Mouse (Mus musculus): ENCODE results near the gene Mapkapk5.
A peak's percentile ranks its signal among the peaks of the same experiment; 100 is the strongest.

Mapkapk5 gene

DNA sequence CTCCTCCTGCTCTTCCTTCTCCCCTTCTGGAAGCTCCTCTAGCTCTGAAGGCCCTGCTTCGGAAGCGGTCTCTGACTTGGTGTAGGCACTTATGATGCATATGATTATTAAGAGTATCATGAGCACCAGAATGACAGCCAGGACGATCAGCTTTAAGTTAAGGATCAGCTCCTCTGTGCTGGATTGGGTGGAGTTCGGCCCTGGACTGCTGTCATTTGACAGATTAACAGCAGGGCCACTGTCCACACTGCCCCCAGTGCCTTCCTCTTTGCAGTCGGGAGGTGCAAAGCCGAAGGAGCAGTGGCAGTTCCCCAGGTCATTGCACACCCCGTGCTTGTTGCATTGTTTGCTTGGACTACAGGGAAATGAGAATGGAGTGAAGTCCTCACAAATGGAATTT is 45.0 kb downstream of the Mapkapk5 start:
- TF ChIP-seq NANOG (IDR thresholded peaks at IDR 0.05; ENCODE audit: borderline replicate concordance, low read length) (no peak), CTCF (conservative IDR thresholded peaks at IDR 0.05; ENCODE audit: low read length) (no peak), POU5F1 (IDR thresholded peaks at IDR 0.05; ENCODE audit: borderline replicate concordance, low read length) (no peak)
- no peaks in the 10 kb centered on the region for H3K27me3 ChIP-seq (ENCODE audit: insufficient read depth, low read length)
- H3K36me3 ChIP-seq (ENCODE audit: insufficient read depth, low read length): no peaks in the 10 kb centered on the region
- H3K9me3 ChIP-seq (ENCODE audit: low read length): no peaks in the 10 kb centered on the region
- peaks cover 11% of the 10 kb centered on the region for H3K4me1 ChIP-seq (replicated peaks; ENCODE audit: low read depth, low read length)
- H3K4me3 ChIP-seq (replicated peaks; ENCODE audit: low read length): no peak overlapping the region

DNA sequence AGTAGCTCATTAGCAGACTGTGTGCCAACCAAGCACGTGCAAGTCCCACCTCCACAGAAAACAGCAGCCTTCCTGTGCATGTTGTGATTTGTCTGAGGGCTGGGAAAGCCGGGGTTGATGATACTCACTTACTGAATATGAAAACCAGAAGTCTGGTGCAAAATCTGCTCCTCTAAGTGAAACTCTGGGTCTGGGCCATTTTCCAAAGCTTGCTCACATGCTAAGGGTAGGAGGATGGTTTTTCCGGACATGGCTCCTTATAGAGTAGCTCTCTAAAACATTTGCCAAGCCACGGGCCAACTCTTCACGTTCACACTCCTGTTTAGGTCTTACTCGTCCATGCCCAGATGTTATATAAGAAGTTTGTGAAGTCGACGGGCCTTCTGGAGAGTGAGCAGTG is 52.4 kb downstream of the Mapkapk5 start:
- Histone ChIP-seq H3K36me3 (ENCODE audit: insufficient read depth, low read length) (no peaks in the 10 kb centered on the region), H3K9me3 (ENCODE audit: low read length) (no peaks in the 10 kb centered on the region), H3K4me3 (replicated peaks; ENCODE audit: low read length) (no peak overlapping the region), H3K27me3 (ENCODE audit: insufficient read depth, low read length) (no peaks in the 10 kb centered on the region), H3K4me1 (replicated peaks; ENCODE audit: low read depth, low read length) (no peaks in the 10 kb centered on the region)
- TF ChIP-seq CTCF (conservative IDR thresholded peaks at IDR 0.05; ENCODE audit: low read length) (no peak), NANOG (IDR thresholded peaks at IDR 0.05; ENCODE audit: borderline replicate concordance, low read length) (no peak), POU5F1 (IDR thresholded peaks at IDR 0.05; ENCODE audit: borderline replicate concordance, low read length) (no peak)

DNA sequence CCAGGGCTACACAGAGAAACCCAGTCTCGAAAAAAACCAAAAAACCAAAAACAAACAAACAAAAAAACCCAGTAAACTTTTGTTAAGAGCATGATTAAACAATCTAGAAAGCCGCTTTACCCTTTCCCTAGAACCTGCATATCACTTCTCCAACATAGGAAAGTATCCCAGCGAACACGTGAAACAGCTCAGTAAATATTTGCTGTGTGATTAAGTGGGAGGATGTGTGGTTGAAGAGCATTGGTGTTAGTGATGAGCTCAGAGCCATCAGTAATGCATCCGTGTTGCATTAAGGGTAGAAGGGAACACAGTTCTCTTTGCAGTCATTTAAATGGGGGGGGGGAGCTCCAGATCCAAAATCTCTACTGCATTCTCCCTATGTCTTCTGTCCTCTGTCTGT is 60.9 kb downstream of the Mapkapk5 start:
- Histone ChIP-seq H3K36me3 (ENCODE audit: insufficient read depth, low read length) (no peaks in the 10 kb centered on the region), H3K4me1 (replicated peaks; ENCODE audit: low read depth, low read length) (peaks cover 10% of the 10 kb centered on the region; the same call in 1 of the 2 replicates), H3K4me3 (replicated peaks; ENCODE audit: low read length) (no peak overlapping the region), H3K9me3 (ENCODE audit: low read length) (no peaks in the 10 kb centered on the region), H3K27me3 (ENCODE audit: insufficient read depth, low read length) (no peaks in the 10 kb centered on the region)
- TF ChIP-seq POU5F1 (IDR thresholded peaks at IDR 0.05; ENCODE audit: borderline replicate concordance, low read length) (no peak), CTCF (conservative IDR thresholded peaks at IDR 0.05; ENCODE audit: low read length) (no peak)

DNA sequence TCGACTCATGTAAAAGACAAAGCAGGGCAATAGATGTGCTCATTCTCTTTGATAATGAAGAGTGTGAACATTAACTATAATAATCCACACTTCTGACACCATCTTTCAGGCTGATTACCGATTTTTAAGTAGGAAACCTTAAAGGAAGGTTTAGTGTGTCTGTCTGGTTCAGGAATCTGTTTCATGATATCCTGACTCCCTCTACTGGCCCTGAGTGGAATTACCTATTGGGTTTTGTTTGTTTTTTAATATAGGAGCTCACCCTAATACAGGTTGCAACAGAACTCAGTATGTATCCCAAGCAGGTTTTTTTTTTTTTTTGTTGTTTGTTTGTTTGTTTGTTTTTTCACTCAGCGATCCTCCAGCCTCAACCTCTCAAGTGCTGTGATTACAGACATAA is 68.0 kb downstream of the Mapkapk5 start:
- no peak for TF ChIP-seq NANOG (IDR thresholded peaks at IDR 0.05; ENCODE audit: borderline replicate concordance, low read length)
- TF ChIP-seq CTCF (conservative IDR thresholded peaks at IDR 0.05; ENCODE audit: low read length): peak; percentile 80
- Histone ChIP-seq H3K27me3 (ENCODE audit: insufficient read depth, low read length) (no peaks in the 10 kb centered on the region), H3K36me3 (ENCODE audit: insufficient read depth, low read length) (no peaks in the 10 kb centered on the region), H3K4me3 (replicated peaks; ENCODE audit: low read length) (no peak overlapping the region), H3K9me3 (ENCODE audit: low read length) (no peaks in the 10 kb centered on the region), H3K4me1 (replicated peaks; ENCODE audit: low read depth, low read length) (peaks cover 13% of the 10 kb centered on the region; the same call in 1 of the 2 replicates)

DNA sequence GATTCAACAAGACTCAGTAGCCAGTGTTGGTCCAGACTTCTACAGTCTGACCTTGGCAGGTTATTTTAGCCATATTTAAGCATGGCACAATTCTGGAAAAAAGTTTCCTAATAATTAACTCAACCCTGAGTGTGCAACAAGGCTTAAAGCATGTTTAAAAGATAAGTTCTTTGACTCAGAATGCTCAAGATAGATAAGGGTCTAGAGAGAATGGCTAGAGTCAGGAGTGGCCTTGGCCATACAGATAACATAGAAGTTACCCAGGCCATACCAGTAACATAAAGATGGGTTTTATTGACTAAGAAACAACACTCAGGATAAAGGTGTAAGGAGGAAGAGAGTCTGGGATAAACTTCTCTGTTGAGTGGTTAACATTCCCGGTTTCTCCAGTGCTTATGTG is 69.7 kb downstream of the Mapkapk5 start:
- H3K27me3 ChIP-seq (ENCODE audit: insufficient read depth, low read length): no peaks in the 10 kb centered on the region
- H3K36me3 ChIP-seq (ENCODE audit: insufficient read depth, low read length): no peaks in the 10 kb centered on the region
- peaks cover 15% of the 10 kb centered on the region for H3K4me1 ChIP-seq (replicated peaks; ENCODE audit: low read depth, low read length)
- H3K4me3 ChIP-seq (replicated peaks; ENCODE audit: low read length): no peak overlapping the region
- no peaks in the 10 kb centered on the region for H3K9me3 ChIP-seq (ENCODE audit: low read length)
- TF ChIP-seq CTCF (conservative IDR thresholded peaks at IDR 0.05; ENCODE audit: low read length) (no peak), POU5F1 (IDR thresholded peaks at IDR 0.05; ENCODE audit: borderline replicate concordance, low read length) (no peak), NANOG (IDR thresholded peaks at IDR 0.05; ENCODE audit: borderline replicate concordance, low read length) (no peak)

Measured in E14TG2a.4 (cell line).